Mouse (Mus musculus): ENCODE data around the gene Erv3. TPM values are rescaled to one million over a fixed set of nuclear protein-coding genes. Genes with fewer than 3 reads are reported as not detected.

Gene Erv3
- polyA plus RNA-seq, 1 experiment from 2014 or later, result not detected

- no peak for ATAC-seq
- H3K27ac ChIP-seq (ENCODE audit: low read depth), result no peak overlapping the region
- H3K27me3 ChIP-seq (ENCODE audit: insufficient read depth, low read length), result no peaks in the 10 kb centered on the region
- DNase-seq, result no peak
- H3K4me1 ChIP-seq (ENCODE audit: insufficient read depth), result peaks cover 3% of the 10 kb centered on the region; the same call in 1 of the 2 replicates
- WGBS (ENCODE audit: insufficient replicate concordance), result 85% methylated on average over 7 of the region's 7 CpGs
- no peaks in the 10 kb centered on the region for H3K36me3 ChIP-seq (replicated peaks; ENCODE audit: insufficient read depth, low read length)
- peaks cover 2% of the 10 kb centered on the region; the same call in 1 of the 2 replicates for H3K9me3 ChIP-seq (ENCODE audit: low read length)
- no peak overlapping the region for H3K4me3 ChIP-seq (ENCODE audit: low read depth, low read length)
- H3K4me2 ChIP-seq (ENCODE audit: low read depth, low read length), result no peak overlapping the region
- H3K9ac ChIP-seq (replicated peaks), result no peak overlapping the region
- no peak for TF ChIP-seq CTCF (IDR thresholded peaks at IDR 0.05; ENCODE audit: low read depth)
- no peak for TF ChIP-seq EP300 (IDR thresholded peaks at IDR 0.05; ENCODE audit: low read depth)
Measured at GRCm38 (mm10) chr2:131876551-131877265, 17.2 kb upstream of the Erv3 start.

- peaks cover 3% of the 10 kb centered on the region; the same call in 1 of the 2 replicates for H3K4me1 ChIP-seq (ENCODE audit: insufficient read depth)
- no peak overlapping the region for H3K4me2 ChIP-seq (ENCODE audit: low read depth, low read length)
- H3K4me3 ChIP-seq (ENCODE audit: low read depth, low read length), result no peak overlapping the region
- ATAC-seq (no peak), DNase-seq (peak; percentile 64)
- 63% methylated on average over 1 of the region's 1 CpGs for WGBS (ENCODE audit: insufficient replicate concordance)
- no peak overlapping the region for H3K27ac ChIP-seq (ENCODE audit: low read depth)
- no peak overlapping the region for H3K9ac ChIP-seq (replicated peaks)
- H3K36me3 ChIP-seq (replicated peaks; ENCODE audit: insufficient read depth, low read length), result no peaks in the 10 kb centered on the region
- no peak for TF ChIP-seq EP300 (IDR thresholded peaks at IDR 0.05; ENCODE audit: low read depth)
- no peak for TF ChIP-seq CTCF (IDR thresholded peaks at IDR 0.05; ENCODE audit: low read depth)
- H3K27me3 ChIP-seq (ENCODE audit: insufficient read depth, low read length), result no peaks in the 10 kb centered on the region
- peaks cover 2% of the 10 kb centered on the region; the same call in 1 of the 2 replicates for H3K9me3 ChIP-seq (ENCODE audit: low read length)
Measured at GRCm38 (mm10) chr2:131873376-131873775, 13.8 kb upstream of the Erv3 start.

- ATAC-seq (no peak), DNase-seq (no peak)
- Histone ChIP-seq H3K9ac (replicated peaks) (no peak overlapping the region), H3K4me2 (ENCODE audit: low read depth, low read length) (no peak overlapping the region), H3K9me3 (ENCODE audit: low read length) (peaks cover 2% of the 10 kb centered on the region; the same call in 1 of the 2 replicates), H3K27ac (ENCODE audit: low read depth) (no peak overlapping the region), H3K4me3 (ENCODE audit: low read depth, low read length) (no peak overlapping the region), H3K4me1 (ENCODE audit: insufficient read depth) (peaks cover 9% of the 10 kb centered on the region), H3K27me3 (ENCODE audit: insufficient read depth, low read length) (no peaks in the 10 kb centered on the region), H3K36me3 (replicated peaks; ENCODE audit: insufficient read depth, low read length) (no peaks in the 10 kb centered on the region)
- TF ChIP-seq CTCF (IDR thresholded peaks at IDR 0.05; ENCODE audit: low read depth) (no peak), EP300 (IDR thresholded peaks at IDR 0.05; ENCODE audit: low read depth) (no peak)
- WGBS (ENCODE audit: insufficient replicate concordance), result 81% methylated on average over 5 of the region's 5 CpGs
Measured at GRCm38 (mm10) chr2:131868983-131869382, 9.4 kb upstream of the Erv3 start.

DNA sequence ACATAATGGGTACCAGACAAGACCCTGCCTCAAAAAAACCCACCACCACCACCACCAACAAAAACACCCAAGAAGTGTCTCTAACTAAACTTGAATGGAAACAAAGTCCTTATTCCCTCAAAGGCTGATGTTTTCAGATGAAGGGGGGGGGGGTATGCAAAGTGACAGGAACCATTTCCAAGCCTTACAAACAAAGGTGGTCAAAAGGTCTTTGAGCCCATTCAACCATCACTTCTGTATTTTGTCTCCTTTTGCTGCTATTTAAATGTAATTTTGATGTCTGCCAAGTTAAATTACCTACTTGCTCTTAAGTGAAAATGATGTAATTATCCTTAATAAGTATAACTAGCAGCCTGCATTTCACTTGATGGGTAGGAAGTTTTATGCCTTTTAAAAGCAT lies 7.1 kb upstream of the Erv3 start:
- no peak for DNase-seq
- Histone ChIP-seq H3K4me1 (ENCODE audit: insufficient read depth) (peaks cover 9% of the 10 kb centered on the region), H3K27ac (ENCODE audit: low read depth) (no peak overlapping the region), H3K36me3 (replicated peaks; ENCODE audit: insufficient read depth, low read length) (no peaks in the 10 kb centered on the region), H3K4me3 (ENCODE audit: low read depth, low read length) (no peak overlapping the region), H3K27me3 (ENCODE audit: insufficient read depth, low read length) (no peaks in the 10 kb centered on the region), H3K9me3 (ENCODE audit: low read length) (no peaks in the 10 kb centered on the region), H3K9ac (replicated peaks) (no peak overlapping the region), H3K4me2 (ENCODE audit: low read depth, low read length) (no peak overlapping the region)
- no peak for TF ChIP-seq CTCF (IDR thresholded peaks at IDR 0.05; ENCODE audit: low read depth)
- TF ChIP-seq EP300 (IDR thresholded peaks at IDR 0.05; ENCODE audit: low read depth), result no peak
- no peak for ATAC-seq

DNA sequence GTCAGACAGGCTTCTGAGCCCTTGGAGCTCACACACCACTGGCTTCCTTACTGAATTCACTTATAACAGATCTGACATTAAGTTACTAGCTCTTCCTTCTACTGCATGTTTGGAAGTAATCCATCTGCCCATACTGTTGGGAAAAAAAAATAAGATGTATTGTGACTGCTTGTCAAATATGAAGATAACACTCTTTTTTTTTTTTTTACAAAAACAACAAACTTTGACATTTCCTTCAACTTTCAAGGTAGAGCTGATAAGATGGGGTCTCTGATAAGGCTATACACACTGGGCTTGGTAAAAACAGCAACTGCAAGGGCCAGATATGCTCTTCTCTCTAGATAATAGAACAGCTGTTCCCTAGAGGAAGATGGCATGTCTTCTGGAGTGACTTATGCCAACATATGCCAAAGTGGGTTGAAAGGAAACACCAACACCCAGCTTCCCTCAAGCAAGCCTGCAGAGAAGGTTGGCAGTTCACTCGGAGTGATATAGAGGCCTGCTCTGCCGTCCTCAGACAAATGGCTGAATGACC lies 4.8 kb upstream of the Erv3 start:
- no peak overlapping the region for H3K4me3 ChIP-seq (ENCODE audit: low read depth, low read length)
- DNase-seq, result no peak

DNA sequence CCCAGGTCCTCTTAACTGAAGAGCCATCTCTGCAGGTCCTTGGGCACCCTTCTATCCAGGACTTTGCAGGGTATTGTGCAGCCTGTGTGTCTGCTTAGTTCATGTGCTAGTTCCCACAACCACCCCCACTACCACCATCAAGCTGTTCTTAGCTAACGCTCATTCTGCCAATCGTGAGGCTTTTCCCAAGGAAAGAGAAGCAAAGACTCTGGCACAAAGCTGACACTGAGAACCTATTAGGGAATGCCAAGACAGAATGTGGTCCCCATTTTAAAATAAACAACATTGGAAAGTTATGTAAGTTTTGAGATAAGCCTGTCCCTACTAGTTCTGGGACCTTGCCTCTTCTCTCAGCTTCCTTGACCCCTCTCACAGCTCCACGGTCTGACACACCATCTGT lies 3.9 kb upstream of the Erv3 start:
- WGBS (ENCODE audit: insufficient replicate concordance), result 54% methylated on average over 3 of the region's 3 CpGs
- DNase-seq, result no peak
- Histone ChIP-seq H3K4me1 (ENCODE audit: insufficient read depth) (peaks cover 9% of the 10 kb centered on the region), H3K27ac (ENCODE audit: low read depth) (no peak overlapping the region), H3K9ac (replicated peaks) (no peak overlapping the region), H3K9me3 (ENCODE audit: low read length) (no peaks in the 10 kb centered on the region), H3K4me3 (ENCODE audit: low read depth, low read length) (no peak overlapping the region), H3K4me2 (ENCODE audit: low read depth, low read length) (no peak overlapping the region), H3K27me3 (ENCODE audit: insufficient read depth, low read length) (no peaks in the 10 kb centered on the region), H3K36me3 (replicated peaks; ENCODE audit: insufficient read depth, low read length) (no peaks in the 10 kb centered on the region)
- ATAC-seq, result no peak
- no peak for TF ChIP-seq CTCF (IDR thresholded peaks at IDR 0.05; ENCODE audit: low read depth)
- TF ChIP-seq EP300 (IDR thresholded peaks at IDR 0.05; ENCODE audit: low read depth), result no peak

More for the DNA sequence above, 4.8 kb upstream of the Erv3 start:
- Histone ChIP-seq H3K27ac (ENCODE audit: low read depth) (0 out of 2 replicates have a peak overlapping the region, but pooled peaks have one; percentile 7), H3K4me2 (ENCODE audit: low read depth, low read length) (no peak overlapping the region), H3K4me1 (ENCODE audit: insufficient read depth) (peaks cover 9% of the 10 kb centered on the region), H3K27me3 (ENCODE audit: insufficient read depth, low read length) (no peaks in the 10 kb centered on the region), H3K9ac (replicated peaks) (no peak overlapping the region), H3K36me3 (replicated peaks; ENCODE audit: insufficient read depth, low read length) (no peaks in the 10 kb centered on the region), H3K9me3 (ENCODE audit: low read length) (no peaks in the 10 kb centered on the region)
- ATAC-seq, result no peak
- peak; percentile 84 for TF ChIP-seq EP300 (IDR thresholded peaks at IDR 0.05; ENCODE audit: low read depth)
- no peak for TF ChIP-seq CTCF (IDR thresholded peaks at IDR 0.05; ENCODE audit: low read depth)
- 51% methylated on average over 2 of the region's 2 CpGs for WGBS (ENCODE audit: insufficient replicate concordance)
